Mouse (Mus musculus) bone marrow, adult 2 months (tissue): ENCODE measurements around the gene Crebzf.

Source experiments
- CTCF ChIP-seq: fragments of 200-500 bp; IDR thresholded peaks from 2 replicates; pipeline ENCODE4 v1.5.1; 2011; ENCODE audit warnings: low read length, control low read depth; ENCODE audit not compliant: control insufficient read depth, insufficient read depth
- POLR2A ChIP-seq: fragments of 200-500 bp; IDR thresholded peaks from 2 replicates; pipeline ENCODE4 v1.6.1; 2011; ENCODE audit warnings: low read depth, mild to moderate bottlenecking, control low read depth, low read length, borderline replicate concordance; ENCODE audit not compliant: control insufficient read depth

DNA sequence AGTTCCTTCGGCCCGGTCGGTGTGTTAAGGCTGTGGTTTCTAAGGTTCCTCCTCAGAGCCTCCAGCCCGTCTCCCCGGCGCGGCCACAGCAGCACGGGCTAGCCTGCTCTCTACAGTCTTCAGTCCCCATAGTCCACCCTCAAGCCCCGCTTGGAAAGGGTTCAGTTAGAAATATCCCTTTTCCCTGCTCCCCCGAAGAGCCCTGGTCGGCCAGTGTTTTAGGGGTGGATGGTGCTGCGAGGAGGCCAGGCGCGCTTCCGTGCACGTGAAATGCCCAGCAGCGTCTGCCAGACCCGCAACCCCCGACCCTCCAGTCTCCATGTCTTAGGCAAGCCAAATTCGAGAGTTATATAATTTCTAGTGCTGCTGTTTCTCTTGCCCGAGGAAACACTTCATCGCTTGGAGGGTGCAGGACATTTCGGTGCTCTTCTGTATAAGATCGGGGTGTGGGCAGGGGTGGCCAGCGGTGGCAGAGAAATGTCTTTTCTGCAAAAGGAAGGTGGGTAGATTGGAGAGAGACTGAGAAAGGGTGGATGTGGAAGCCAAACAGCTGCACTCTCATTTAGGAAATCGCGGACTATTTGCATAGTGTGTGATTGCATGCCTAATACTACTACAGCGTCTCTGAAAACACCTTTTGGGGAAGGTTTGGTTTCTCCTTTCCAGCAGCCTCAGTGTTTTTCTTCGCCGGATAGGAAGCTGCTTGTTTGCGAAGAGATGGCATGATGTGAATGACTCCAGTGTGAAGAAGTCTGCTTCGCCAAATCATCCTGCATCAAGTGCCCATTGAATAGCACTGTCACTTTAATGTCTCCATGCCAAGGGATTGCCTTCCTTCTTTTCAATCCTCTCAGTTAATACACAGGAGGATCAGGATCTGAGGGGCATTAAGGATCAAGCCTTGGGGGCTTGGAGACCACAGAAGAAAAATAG, 34.0 kb downstream of the Crebzf start, which contains the start of gene Dlg2:
- TF ChIP-seq CTCF (no peak), POLR2A (no peak)
